Mouse (Mus musculus) CH12.LX (cell line): Measurements from ENCODE around the gene Sbpl. TPM values are rescaled to one million over a fixed set of nuclear protein-coding genes. Genes with fewer than 3 reads are reported as not detected.

Source experiments
- DNase-seq: peaks from one replicate; pipeline ENCODE4 v3.0.0-alpha.2; 2013; ENCODE audit errors: extremely low read depth
- H3K27ac ChIP-seq: 2 replicates; pipeline ENCODE4 v1.5.1; 2012; ENCODE audit warnings: low read depth, mild to moderate bottlenecking, control low read depth, moderate library complexity; ENCODE audit not compliant: insufficient read depth
- H3K27me3 ChIP-seq: replicated peaks from 2 replicates; pipeline ENCODE3; 2012; ENCODE audit warnings: inconsistent platforms
- H3K36me3 ChIP-seq, 2 experiments: replicated peaks in 1 of 2; 2 replicates each; pipeline versions ENCODE3 to v1.6.1; 2012; ENCODE audit warnings: inconsistent platforms in 1 of 2, low read length in 1 of 2, mild to moderate bottlenecking in 1 of 2, mixed read lengths in 1 of 2, moderate library complexity in 1 of 2; ENCODE audit not compliant: control insufficient read depth in 1 of 2, insufficient read depth in 1 of 2
- H3K4me1 ChIP-seq, 2 experiments: 2 replicates each; pipeline ENCODE4 v1.6.1; 2012; ENCODE audit warnings: inconsistent platforms in 1 of 2, moderate library complexity in 1 of 2; ENCODE audit not compliant: insufficient read depth in 2 of 2, control insufficient read depth in 1 of 2
- H3K4me2 ChIP-seq: 2 replicates; pipeline ENCODE4 v1.6.1; 2012; ENCODE audit warnings: low read depth, mild to moderate bottlenecking, control low read depth; ENCODE audit not compliant: poor library complexity, insufficient read depth, severe bottlenecking
- H3K4me3 ChIP-seq, 3 experiments: fragments of 150-350 bp in 1 of 3; sonication (generic) in 1 of 3; replicated peaks in 1 of 3; 2 replicates each; pipeline versions ENCODE3 to v1.5.1; 2011 to 2012; ENCODE audit warnings: low read depth in 2 of 3, low read length in 2 of 3, mild to moderate bottlenecking in 2 of 3, moderate library complexity in 2 of 3, control low read depth in 1 of 3, improper control_type of control experiment in 1 of 3, inconsistent platforms in 1 of 3, mixed read lengths in 1 of 3; ENCODE audit not compliant: poor library complexity in 1 of 3
- H3K79me2 ChIP-seq: replicated peaks from 2 replicates; pipeline ENCODE4 v1.6.1; 2012; ENCODE audit warnings: mild to moderate bottlenecking, moderate library complexity; ENCODE audit not compliant: control insufficient read depth, poor library complexity, insufficient read depth, severe bottlenecking; ENCODE audit errors: extremely low read depth
- H3K9ac ChIP-seq: 2 replicates; pipeline ENCODE4 v1.6.1; 2012; ENCODE audit warnings: low read depth, mild to moderate bottlenecking, control low read depth, moderate library complexity; ENCODE audit not compliant: insufficient read depth
- H3K9me3 ChIP-seq: replicated peaks from 2 replicates; pipeline ENCODE3; 2012; ENCODE audit warnings: low read length, inconsistent platforms, mixed read lengths
- BHLHE40 ChIP-seq: IDR thresholded peaks from 2 replicates; pipeline ENCODE4 v1.6.1; 2011; ENCODE audit warnings: mild to moderate bottlenecking, low read depth, low read length, improper control_type of control experiment
- CHD2 ChIP-seq: IDR thresholded peaks from 2 replicates; pipeline ENCODE4 v1.6.1; 2011; ENCODE audit warnings: low read length, improper control_type of control experiment
- ELF1 ChIP-seq: IDR thresholded peaks from 2 replicates; pipeline ENCODE4 v1.6.1; 2014; ENCODE audit warnings: low read depth, mild to moderate bottlenecking, inconsistent platforms, low read length, improper control_type of control experiment
- EP300 ChIP-seq: IDR thresholded peaks from 2 replicates; pipeline ENCODE4 v1.6.1; 2011; ENCODE audit warnings: low read length, improper control_type of control experiment
- HCFC1 ChIP-seq: IDR thresholded peaks from 2 replicates; pipeline ENCODE4 v1.6.1; 2012; ENCODE audit warnings: low read depth, mild to moderate bottlenecking, inconsistent platforms, low read length, improper control_type of control experiment
- JUN ChIP-seq: IDR thresholded peaks from 2 replicates; pipeline ENCODE4 v1.6.1; 2011; ENCODE audit warnings: low read depth, mild to moderate bottlenecking, low read length, improper control_type of control experiment, moderate library complexity; ENCODE audit not compliant: insufficient read depth
- JUND ChIP-seq: conservative IDR thresholded peaks from 2 replicates; pipeline ENCODE4 v1.6.1; 2011; ENCODE audit warnings: low read depth, low read length, improper control_type of control experiment
- KAT2A ChIP-seq: IDR thresholded peaks from 2 replicates; pipeline ENCODE4 v1.6.1; 2012; ENCODE audit warnings: low read length, improper control_type of control experiment, inconsistent platforms; ENCODE audit not compliant: insufficient replicate concordance
- MAFK ChIP-seq: IDR thresholded peaks from 2 replicates; pipeline ENCODE4 v1.6.1; 2011; ENCODE audit warnings: low read length, improper control_type of control experiment; ENCODE audit not compliant: insufficient replicate concordance
- MAX ChIP-seq: IDR thresholded peaks from 2 replicates; pipeline ENCODE4 v1.6.1; 2011; ENCODE audit warnings: low read length, improper control_type of control experiment
- MAZ ChIP-seq: IDR thresholded peaks from 2 replicates; pipeline ENCODE4 v1.6.1; 2012; ENCODE audit warnings: low read depth, mild to moderate bottlenecking, inconsistent platforms, low read length, improper control_type of control experiment, moderate library complexity
- MEF2A ChIP-seq: IDR thresholded peaks from 2 replicates; pipeline ENCODE4 v1.6.1; 2014; ENCODE audit warnings: low read depth, mild to moderate bottlenecking, inconsistent platforms, low read length, improper control_type of control experiment, borderline replicate concordance
- MXI1 ChIP-seq: IDR thresholded peaks from 2 replicates; pipeline ENCODE4 v1.6.1; 2011; ENCODE audit warnings: mild to moderate bottlenecking, low read depth, low read length, improper control_type of control experiment
- MYC ChIP-seq: IDR thresholded peaks from 2 replicates; pipeline ENCODE4 v1.6.1; 2011; ENCODE audit warnings: low read depth, mild to moderate bottlenecking, improper control_type of control experiment, low read length
- NRF1 ChIP-seq: IDR thresholded peaks from 2 replicates; pipeline ENCODE4 v1.6.1; 2014; ENCODE audit warnings: low read depth, mild to moderate bottlenecking, inconsistent platforms, low read length, improper control_type of control experiment, moderate library complexity
- RAD21 ChIP-seq: IDR thresholded peaks from 2 replicates; pipeline ENCODE4 v1.6.1; 2011; ENCODE audit warnings: low read depth, mild to moderate bottlenecking, low read length, improper control_type of control experiment, moderate library complexity
- RCOR1 ChIP-seq: conservative IDR thresholded peaks from 2 replicates; pipeline ENCODE4 v1.6.1; 2012; ENCODE audit warnings: low read depth, mild to moderate bottlenecking, inconsistent platforms, low read length, improper control_type of control experiment
- SMC3 ChIP-seq: IDR thresholded peaks from 2 replicates; pipeline ENCODE4 v1.6.1; 2011; ENCODE audit warnings: low read depth, low read length, improper control_type of control experiment
- UBTF ChIP-seq: IDR thresholded peaks from 2 replicates; pipeline ENCODE4 v1.6.1; 2012; ENCODE audit warnings: low read depth, mild to moderate bottlenecking, inconsistent platforms, low read length, improper control_type of control experiment, moderate library complexity
- USF1 ChIP-seq: IDR thresholded peaks from 2 replicates; pipeline ENCODE4 v1.6.1; 2014; ENCODE audit warnings: low read depth, mild to moderate bottlenecking, inconsistent platforms, low read length, improper control_type of control experiment
- ZC3H11A ChIP-seq: IDR thresholded peaks from 2 replicates; pipeline ENCODE4 v1.6.1; 2012; ENCODE audit warnings: low read depth, mild to moderate bottlenecking, inconsistent platforms, low read length, improper control_type of control experiment
- ZNF384 ChIP-seq: IDR thresholded peaks from 2 replicates; pipeline ENCODE4 v1.6.1; 2012; ENCODE audit warnings: low read depth, low read length, improper control_type of control experiment, inconsistent platforms
- dilution Hi-C: fragments of 300-500 bp; cut with MboI; formaldehyde crosslinking; loops from 2 replicates; pipeline ENCODE4 v1.14.3; 2020; ENCODE audit warnings: low sequenced_read_pairs; ENCODE audit not compliant: extremely low pct_unique_long_range_greater_than_20kb, extremely low pct_ligation_motif_present
- in situ Hi-C: fragments of 300-500 bp; cut with MboI; formaldehyde crosslinking; loops from 3 replicates; pipeline ENCODE4 v1.14.3; 2019; ENCODE audit warnings: low sequenced_read_pairs, low pct_ligation_motif_present, low pct_unique_long_range_greater_than_20kb, mixed read lengths
- polyA plus RNA-seq: library from polyadenylated mRNA; unstranded; fragments of >175 nt; gene quantifications from 2 replicates; pipeline ENCODE4 v1.2.1, GENCODE M21; 2012; ENCODE audit warnings: low read depth; ENCODE audit not compliant: insufficient read length
- total RNA-seq, 2 experiments: library from RNA; depleted of rRNA; stranded (reverse); fragments of 300-350 nt in 1 of 2; fragments of >200 nt in 1 of 2; gene quantifications; 2 replicates each; pipeline ENCODE4 v1.2.3; 2012 to 2014

The Sbpl gene
- total and polyA plus RNA-seq, 3 experiments: not detected

DNA sequence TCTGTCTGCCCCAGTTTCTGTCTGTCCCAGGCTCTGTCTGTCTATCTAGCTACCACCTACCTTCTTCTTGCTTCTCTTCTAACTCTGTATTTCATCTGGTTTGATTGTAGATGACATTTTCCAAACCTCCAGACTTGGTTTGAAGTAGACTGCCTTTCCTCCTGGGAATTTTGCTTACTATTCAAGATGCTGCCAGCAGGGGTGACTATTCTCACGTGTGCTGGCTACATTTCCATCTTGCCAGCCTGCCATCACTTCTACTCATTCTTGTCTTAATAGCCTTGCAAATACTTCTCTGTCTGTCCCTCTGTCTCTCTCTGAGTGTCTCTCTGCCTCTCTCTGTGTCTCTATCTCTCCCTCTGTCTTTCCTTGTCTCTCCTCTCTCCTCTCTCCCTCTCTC, 40.3 kb upstream of the Sbpl start:
- Histone ChIP-seq H3K27ac (no peak overlapping the region), H3K36me3 (no peaks in the 10 kb centered on the region), H3K9ac (no peak overlapping the region), H3K4me2 (no peak overlapping the region), H3K4me1 (peaks cover 6 to 17% of the 10 kb centered on the region in 2 experiments), H3K4me3 (no peak overlapping the region), H3K79me2 (no peaks in the 10 kb centered on the region), H3K9me3 (no peaks in the 10 kb centered on the region), H3K27me3 (peaks cover 67% of the 10 kb centered on the region)
- DNase-seq: no peak
- dilution Hi-C loops (no loop called here), in situ Hi-C loops (no loop called here)
- TF ChIP-seq SMC3 (no peak), JUND (no peak), NRF1 (no peak), ZC3H11A (no peak), HCFC1 (no peak)

DNA sequence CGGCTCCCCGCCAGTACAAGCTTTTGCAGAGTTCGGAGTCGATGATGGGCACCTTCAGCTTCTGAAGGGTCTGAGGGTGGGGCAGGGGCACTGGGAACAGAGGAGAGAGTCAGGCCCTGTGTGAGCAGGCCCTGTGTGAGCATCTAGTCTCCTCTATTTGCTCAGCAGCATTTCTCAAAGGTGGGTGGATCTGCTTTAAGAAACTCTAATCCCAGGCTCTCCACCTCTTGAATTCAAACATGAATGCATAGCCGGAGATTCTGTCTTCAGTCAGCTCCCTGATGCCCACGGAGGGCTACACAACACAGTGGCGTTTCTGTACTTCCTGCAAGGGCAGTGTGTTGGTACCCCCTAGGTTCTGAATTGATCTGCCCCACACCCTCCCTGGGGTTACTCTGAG, 39.6 kb upstream of the Sbpl start:
- Histone ChIP-seq H3K4me1 (peaks cover 6 to 17% of the 10 kb centered on the region in 2 experiments), H3K36me3 (no peaks in the 10 kb centered on the region), H3K9ac (no peak overlapping the region), H3K79me2 (no peaks in the 10 kb centered on the region), H3K4me3 (no peak overlapping the region), H3K27ac (no peak overlapping the region), H3K27me3 (peaks cover 68% of the 10 kb centered on the region), H3K4me2 (no peak overlapping the region), H3K9me3 (no peaks in the 10 kb centered on the region)
- no peak for DNase-seq
- dilution Hi-C loops (no loop called here), in situ Hi-C loops (no loop called here)
- TF ChIP-seq UBTF: no peak
- TF ChIP-seq USF1: no peak
- no peak for TF ChIP-seq MYC
- TF ChIP-seq CHD2: no peak
- TF ChIP-seq MAZ: no peak

DNA sequence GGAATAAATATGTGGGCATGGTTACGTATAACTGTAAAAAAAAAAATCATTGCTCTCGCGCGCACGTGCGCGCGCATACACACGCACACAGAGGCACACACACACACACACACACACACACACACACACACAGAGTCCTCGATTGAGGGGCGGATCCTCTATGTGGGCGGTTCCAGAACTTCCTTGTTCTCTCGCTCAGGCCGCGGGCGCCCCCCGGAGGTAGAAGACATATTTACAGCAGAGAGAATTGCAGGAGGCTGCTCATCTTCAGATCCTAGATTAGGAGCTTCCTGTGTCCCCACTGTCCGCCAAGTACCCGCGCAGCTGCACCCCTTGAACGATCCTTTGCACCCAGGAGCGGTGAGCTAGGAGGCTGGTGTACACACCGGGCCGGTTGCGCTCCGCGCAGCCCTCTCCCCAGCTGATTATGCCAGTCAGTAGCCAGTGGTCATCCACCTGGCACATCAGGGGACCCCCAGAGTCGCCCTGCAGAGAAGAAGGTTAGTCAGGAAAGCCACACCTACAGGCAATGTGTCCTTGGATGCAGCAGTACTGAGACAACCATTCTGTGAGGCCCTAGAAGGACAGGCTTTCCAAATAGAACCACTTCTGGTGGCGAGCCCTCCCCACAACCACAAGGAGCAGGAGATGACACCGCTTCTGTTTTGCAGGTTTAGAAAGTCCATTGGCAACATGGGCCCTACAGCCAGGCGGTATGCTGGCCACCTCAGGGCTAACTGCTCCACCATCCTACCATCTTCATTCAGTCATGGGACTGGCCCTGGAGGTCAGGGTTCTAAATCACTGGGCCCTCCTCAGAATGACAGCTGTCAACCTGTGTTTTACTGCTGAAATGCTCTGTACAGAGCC, 38.7 kb upstream of the Sbpl start:
- H3K36me3 ChIP-seq: no peaks in the 10 kb centered on the region
- H3K4me2 ChIP-seq: no peak overlapping the region; the same call in 1 of the 2 replicates
- H3K4me3 ChIP-seq: no peak overlapping the region
- H3K27ac ChIP-seq: no peak overlapping the region
- H3K4me1 ChIP-seq: peaks cover 6 to 17% of the 10 kb centered on the region in 2 experiments
- H3K27me3 ChIP-seq: peaks cover 63% of the 10 kb centered on the region
- no peaks in the 10 kb centered on the region for H3K79me2 ChIP-seq
- in situ Hi-C loops: no loop called here
- DNase-seq: peak; percentile 94
- no peak overlapping the region for H3K9ac ChIP-seq
- dilution Hi-C loops: no loop called here
- no peaks in the 10 kb centered on the region for H3K9me3 ChIP-seq
- TF ChIP-seq MYC: peak; percentile 64; the same call in 1 of the 2 replicates
- TF ChIP-seq HCFC1: peak; percentile 35
- TF ChIP-seq MEF2A: peak; percentile 60; the same call in 1 of the 2 replicates
- peak; percentile 89 for TF ChIP-seq ELF1
- 0 out of 2 replicates have a peak, but pooled peaks have one; percentile 46 for TF ChIP-seq RCOR1
- TF ChIP-seq MAZ: 0 out of 2 replicates have a peak, but pooled peaks have one; percentile 32
- TF ChIP-seq MAFK: no peak
- peak; percentile 35; the same call in 1 of the 2 replicates for TF ChIP-seq ZC3H11A
- TF ChIP-seq EP300: peak; percentile 45
- TF ChIP-seq RAD21: peak; percentile 88
- TF ChIP-seq KAT2A: no peak
- TF ChIP-seq BHLHE40: peak; percentile 97
- TF ChIP-seq JUND: peak; percentile 37; the same call in 1 of the 2 replicates
- peak; percentile 75; the same call in 1 of the 2 replicates for TF ChIP-seq MAX
- no peak for TF ChIP-seq JUN
- TF ChIP-seq CHD2: no peak
- TF ChIP-seq ZNF384: peak; percentile 85
- peak; percentile 68 for TF ChIP-seq MXI1
